Mouse (Mus musculus): Measurements from ENCODE around the gene Hoxc4. TPM values are rescaled to one million over a fixed set of nuclear protein-coding genes. Genes with fewer than 3 reads are reported as not detected.

Hoxc4 gene
- polyA plus RNA-seq, 1 experiment from 2014 or later, result 10.2 TPM

DNA sequence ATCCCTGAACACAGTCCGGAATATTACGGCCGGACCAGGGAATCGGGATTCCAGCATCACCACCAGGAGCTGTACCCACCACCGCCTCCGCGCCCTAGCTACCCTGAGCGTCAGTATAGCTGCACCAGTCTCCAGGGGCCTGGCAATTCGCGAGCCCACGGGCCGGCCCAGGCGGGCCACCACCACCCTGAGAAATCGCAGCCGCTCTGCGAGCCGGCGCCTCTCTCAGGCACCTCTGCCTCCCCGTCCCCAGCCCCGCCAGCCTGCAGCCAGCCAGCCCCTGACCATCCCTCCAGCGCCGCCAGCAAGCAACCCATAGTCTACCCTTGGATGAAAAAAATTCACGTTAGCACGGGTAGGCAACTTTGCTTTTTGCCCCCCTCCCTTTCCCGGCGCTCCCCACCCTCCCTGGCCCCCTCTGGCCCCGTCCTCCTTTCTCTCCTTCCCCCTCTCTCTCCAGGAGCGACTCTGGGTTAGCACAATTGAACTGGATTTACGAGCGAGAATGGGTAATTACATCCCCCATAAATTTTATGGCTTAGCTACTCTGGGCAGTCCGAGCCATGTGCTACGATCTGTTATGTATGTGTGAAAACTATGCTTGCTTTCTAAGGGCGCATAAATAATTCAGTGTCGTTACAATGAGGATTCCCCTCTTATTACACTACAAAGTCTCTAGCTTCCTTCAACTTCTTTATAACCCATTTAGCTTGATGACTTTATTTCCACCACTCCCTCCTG is 16.2 kb downstream of the Hoxc4 start:
- Histone ChIP-seq H3K36me3 (no peaks in the 10 kb centered on the region), H3K4me2 (peak overlapping the region; percentile 85), H3K4me3 (replicated peaks) (peak overlapping the region; percentile 49), H3K9me3 (replicated peaks) (no peaks in the 10 kb centered on the region), H3K4me1 (peaks cover 90% of the 10 kb centered on the region), H3K27ac (peak overlapping the region; percentile 93), H3K9ac (peak overlapping the region; percentile 54), H3K27me3 (peaks cover 72% of the 10 kb centered on the region)
- WGBS, result 1% methylated on average over 34 of the region's 34 CpGs
- ATAC-seq (replicated peaks; ENCODE audit: low FRiP score), result peak; percentile 88

DNA sequence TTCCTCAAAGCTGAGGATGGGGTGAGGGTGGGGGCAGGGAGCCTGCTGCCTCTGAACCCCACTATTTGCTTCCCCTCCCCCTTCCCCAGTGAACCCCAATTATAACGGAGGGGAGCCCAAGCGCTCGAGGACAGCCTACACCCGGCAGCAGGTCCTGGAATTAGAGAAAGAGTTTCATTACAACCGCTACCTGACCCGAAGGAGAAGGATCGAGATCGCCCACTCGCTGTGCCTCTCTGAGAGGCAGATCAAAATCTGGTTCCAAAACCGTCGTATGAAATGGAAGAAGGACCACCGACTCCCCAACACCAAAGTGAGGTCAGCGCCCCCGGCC is 16.8 kb downstream of the Hoxc4 start:
- H3K36me3 ChIP-seq, result no peaks in the 10 kb centered on the region
- peak overlapping the region; percentile 33 for H3K9ac ChIP-seq
- H3K27ac ChIP-seq, result peak overlapping the region; percentile 93
- peak overlapping the region; percentile 85 for H3K4me2 ChIP-seq
- H3K4me3 ChIP-seq (replicated peaks), result peak overlapping the region; percentile 49
- peaks cover 90% of the 10 kb centered on the region for H3K4me1 ChIP-seq
- no peak for ATAC-seq (replicated peaks; ENCODE audit: low FRiP score)
- H3K27me3 ChIP-seq, result peaks cover 72% of the 10 kb centered on the region
- no peaks in the 10 kb centered on the region for H3K9me3 ChIP-seq (replicated peaks)
- WGBS, result 3% methylated on average over 14 of the region's 14 CpGs

DNA sequence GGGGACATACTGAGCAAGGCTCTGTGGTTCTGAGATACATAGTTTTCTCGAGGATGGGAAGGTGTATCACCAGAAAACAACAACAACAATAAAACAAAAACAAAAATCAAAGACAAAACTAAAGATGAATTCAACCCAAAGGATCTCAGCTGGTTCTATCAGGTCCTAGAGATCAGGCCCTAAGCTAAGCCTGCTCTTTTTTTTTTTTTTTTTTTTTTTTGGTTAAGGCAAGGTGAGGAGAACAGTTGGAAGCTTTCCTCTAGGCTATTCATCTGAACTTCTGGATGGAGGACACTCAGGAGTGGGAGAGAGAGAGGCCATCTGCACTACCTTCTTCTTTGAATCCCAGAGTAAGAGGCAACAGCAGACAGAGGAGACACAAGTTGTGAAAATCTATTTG is 18.8 kb downstream of the Hoxc4 start:
- no peaks in the 10 kb centered on the region for H3K9me3 ChIP-seq (replicated peaks)
- peaks cover 74% of the 10 kb centered on the region for H3K27me3 ChIP-seq
- ATAC-seq (replicated peaks; ENCODE audit: low FRiP score), result no peak
- H3K27ac ChIP-seq, result no peak overlapping the region
- no peaks in the 10 kb centered on the region for H3K36me3 ChIP-seq
- H3K9ac ChIP-seq, result no peak overlapping the region
- H3K4me2 ChIP-seq, result no peak overlapping the region
- H3K4me1 ChIP-seq, result peaks cover 97% of the 10 kb centered on the region
- 30% methylated on average over 1 of the region's 1 CpGs for WGBS
- H3K4me3 ChIP-seq (replicated peaks), result no peak overlapping the region

DNA sequence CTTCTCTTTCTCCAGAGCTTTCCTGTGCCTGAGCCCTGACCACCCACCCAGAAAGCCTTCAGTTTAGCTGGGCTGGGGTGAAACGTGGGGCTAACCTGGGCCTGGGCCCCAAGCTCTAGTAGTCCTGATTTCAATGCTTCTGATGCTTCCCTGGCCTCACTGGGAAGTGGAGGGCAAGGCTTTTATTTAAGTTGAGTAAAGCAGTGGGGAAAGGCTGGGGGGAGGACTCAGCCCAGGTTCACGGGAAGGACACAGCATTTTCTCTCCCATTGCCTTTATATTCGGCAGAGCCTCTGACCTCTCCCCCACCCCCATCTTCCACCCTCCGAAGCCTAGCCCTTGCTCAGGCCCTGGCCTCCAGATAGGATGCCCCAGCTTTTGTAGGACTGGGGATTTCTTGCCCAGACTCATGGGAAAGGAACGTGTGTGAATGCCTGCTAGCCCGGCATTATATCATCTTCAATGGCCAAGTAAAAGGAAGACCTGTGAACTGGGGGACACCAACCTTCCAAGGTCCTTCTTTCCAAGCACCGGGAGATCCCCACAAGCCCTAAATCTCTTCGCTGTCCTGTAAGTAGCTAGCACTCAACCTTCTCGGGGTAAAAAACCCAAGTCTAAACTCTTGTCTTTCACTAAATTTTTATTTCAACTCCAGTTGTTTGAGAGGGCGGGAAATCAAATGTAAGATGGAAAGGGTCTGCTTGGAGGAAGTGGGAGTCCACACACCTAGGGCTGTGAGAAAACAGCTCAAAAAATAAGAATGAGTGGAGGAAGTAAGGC is 20.2 kb downstream of the Hoxc4 start:
- peaks cover 88% of the 10 kb centered on the region for H3K4me1 ChIP-seq
- ATAC-seq (replicated peaks; ENCODE audit: low FRiP score), result no peak
- WGBS, result 29% methylated on average over 10 of the region's 10 CpGs
- H3K9ac ChIP-seq, result no peak overlapping the region
- H3K27me3 ChIP-seq, result peaks cover 67% of the 10 kb centered on the region
- no peak overlapping the region for H3K4me3 ChIP-seq (replicated peaks)
- H3K9me3 ChIP-seq (replicated peaks), result no peaks in the 10 kb centered on the region
- peak overlapping the region; percentile 19 for H3K4me2 ChIP-seq
- no peaks in the 10 kb centered on the region for H3K36me3 ChIP-seq
- peak overlapping the region; percentile 54; the same call in 1 of the 2 replicates for H3K27ac ChIP-seq

DNA sequence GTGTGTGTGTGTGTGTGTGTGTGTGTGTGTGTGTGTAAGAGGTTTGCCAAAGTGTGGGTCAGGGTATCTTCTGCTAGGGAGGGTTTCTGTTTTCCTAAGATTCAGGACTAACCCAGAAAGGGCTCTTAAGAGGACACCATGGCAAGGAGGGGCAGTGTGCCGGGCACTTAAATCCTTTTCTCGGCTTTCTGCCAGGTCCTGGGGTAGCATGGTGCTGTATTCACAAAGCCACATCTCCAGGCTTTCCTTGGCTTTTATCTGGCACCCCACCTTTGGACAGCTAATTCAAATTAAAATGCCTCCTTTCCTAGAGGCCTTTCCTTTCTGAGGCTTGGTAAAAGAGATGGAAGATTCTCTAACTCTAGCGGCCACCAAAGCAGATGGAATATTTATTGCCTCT is 20.9 kb downstream of the Hoxc4 start:
- H3K36me3 ChIP-seq, result no peaks in the 10 kb centered on the region
- H3K4me3 ChIP-seq (replicated peaks), result no peak overlapping the region
- no peak for ATAC-seq (replicated peaks; ENCODE audit: low FRiP score)
- no peaks in the 10 kb centered on the region for H3K9me3 ChIP-seq (replicated peaks)
- no peak overlapping the region for H3K9ac ChIP-seq
- peak overlapping the region; percentile 28; the same call in 1 of the 2 replicates for H3K27ac ChIP-seq
- H3K4me1 ChIP-seq, result peaks cover 81% of the 10 kb centered on the region
- no peak overlapping the region for H3K4me2 ChIP-seq
- WGBS, result 17% methylated on average over 3 of the region's 3 CpGs
- H3K27me3 ChIP-seq, result peaks cover 63% of the 10 kb centered on the region

DNA sequence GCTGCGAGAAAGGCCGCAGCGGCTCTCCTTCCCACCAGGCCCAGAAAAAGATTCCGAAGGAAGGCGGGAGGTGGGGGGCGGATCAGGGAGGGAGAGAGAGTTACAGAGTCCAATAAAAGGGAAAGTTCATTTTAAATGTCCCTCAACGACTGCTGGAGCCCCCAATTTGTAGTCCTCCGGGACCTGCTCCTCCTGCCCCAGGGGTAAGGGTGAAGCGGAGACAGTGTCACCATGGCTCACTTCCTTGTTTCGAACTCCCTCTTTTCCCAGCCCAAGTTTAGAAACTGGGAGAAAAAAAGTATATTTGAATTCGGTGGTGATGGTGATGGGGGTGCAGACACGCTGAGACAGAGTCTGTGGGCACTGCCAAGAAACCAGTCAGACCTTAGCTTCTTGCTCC is 21.9 kb downstream of the Hoxc4 start:
- Histone ChIP-seq H3K4me1 (peaks cover 71% of the 10 kb centered on the region), H3K9ac (peak overlapping the region; percentile 22; the same call in 1 of the 2 replicates), H3K27ac (peak overlapping the region; percentile 68)

DNA sequence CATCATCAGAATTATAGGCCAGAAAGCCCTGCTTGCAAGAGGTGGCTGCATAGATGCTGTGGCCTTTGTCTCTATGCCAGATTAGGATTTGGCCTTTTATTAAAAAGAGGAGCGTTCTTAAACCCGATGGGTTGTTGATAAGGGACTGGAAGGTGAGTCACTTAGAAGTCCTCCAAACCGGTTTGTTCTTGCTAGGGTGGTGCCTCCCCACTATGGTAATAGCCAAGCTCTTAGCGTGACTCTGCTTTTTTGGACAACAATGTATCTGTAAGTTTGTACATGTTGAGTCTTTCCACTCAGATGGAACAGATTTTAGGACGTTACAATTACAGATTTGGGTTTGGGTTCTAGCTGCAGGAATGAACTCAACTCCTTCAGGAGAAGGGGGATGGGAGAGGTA is 22.9 kb downstream of the Hoxc4 start:
- Histone ChIP-seq H3K36me3 (no peaks in the 10 kb centered on the region), H3K9me3 (replicated peaks) (no peaks in the 10 kb centered on the region), H3K4me2 (no peak overlapping the region), H3K9ac (no peak overlapping the region), H3K27me3 (peaks cover 51% of the 10 kb centered on the region), H3K27ac (peak overlapping the region; percentile 68; the same call in 1 of the 2 replicates), H3K4me1 (peaks cover 61% of the 10 kb centered on the region), H3K4me3 (replicated peaks) (no peak overlapping the region)
- 33% methylated on average over 5 of the region's 5 CpGs for WGBS
- no peak for ATAC-seq (replicated peaks; ENCODE audit: low FRiP score)

More for the DNA sequence above, 21.9 kb downstream of the Hoxc4 start:
- H3K4me3 ChIP-seq (replicated peaks), result peak overlapping the region; percentile 15
- peak overlapping the region; percentile 49 for H3K4me2 ChIP-seq
- peaks cover 56% of the 10 kb centered on the region for H3K27me3 ChIP-seq
- no peaks in the 10 kb centered on the region for H3K9me3 ChIP-seq (replicated peaks)
- whole genome bisulfite sequencing, result 26% methylated on average over 12 of the region's 12 CpGs
- no peaks in the 10 kb centered on the region for H3K36me3 ChIP-seq
- no peak for ATAC-seq (replicated peaks; ENCODE audit: low FRiP score)

DNA sequence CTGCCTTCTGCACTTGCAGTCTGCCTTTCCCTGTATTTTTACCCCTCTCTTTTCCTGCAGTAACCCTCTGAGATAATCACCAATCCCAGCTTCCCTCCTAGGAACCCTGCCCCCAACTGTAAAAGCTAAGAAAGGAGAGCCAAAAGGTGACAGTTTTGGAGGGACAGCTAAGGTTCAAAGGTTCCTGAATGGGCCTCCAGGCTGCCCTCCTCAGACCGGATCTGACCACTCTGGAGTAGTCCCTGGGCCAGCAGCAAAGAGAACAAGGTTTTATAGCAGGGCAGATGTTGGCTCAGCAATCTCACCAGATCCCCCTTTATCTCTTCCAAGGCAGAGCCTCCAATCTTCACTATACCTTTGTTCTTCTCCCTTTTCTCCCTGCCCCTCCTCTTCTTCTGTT is 23.5 kb downstream of the Hoxc4 start:
- no peak overlapping the region for H3K4me2 ChIP-seq
- no peaks in the 10 kb centered on the region for H3K36me3 ChIP-seq
- H3K4me1 ChIP-seq, result peaks cover 56% of the 10 kb centered on the region
- no peak for ATAC-seq (replicated peaks; ENCODE audit: low FRiP score)
- peak overlapping the region; percentile 49; the same call in 1 of the 2 replicates for H3K27ac ChIP-seq
- H3K9me3 ChIP-seq (replicated peaks), result no peaks in the 10 kb centered on the region
- H3K4me3 ChIP-seq (replicated peaks), result no peak overlapping the region
- 7% methylated on average over 1 of the region's 1 CpGs for WGBS
- no peak overlapping the region for H3K9ac ChIP-seq
- peaks cover 45% of the 10 kb centered on the region for H3K27me3 ChIP-seq

DNA sequence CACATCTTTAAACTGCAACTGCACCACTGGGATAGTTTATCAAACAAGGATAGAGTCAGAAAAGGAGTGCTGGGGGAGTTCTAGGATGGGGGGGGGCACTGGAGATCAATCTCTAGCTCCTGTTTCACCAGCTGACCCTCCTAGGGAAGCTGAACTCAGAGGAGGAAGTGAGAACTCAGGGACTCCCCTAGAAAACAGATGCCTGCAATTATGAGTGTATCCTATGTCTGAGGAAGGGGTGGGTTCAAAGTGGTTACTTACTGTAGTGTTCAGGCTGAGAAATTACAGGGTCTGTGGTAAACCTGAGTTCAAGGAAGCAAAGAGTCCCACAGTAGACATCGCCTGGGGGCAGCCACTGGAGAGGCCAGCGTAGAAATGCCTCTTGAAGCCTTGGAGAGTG is 32.9 kb downstream of the Hoxc4 start:
- peak overlapping the region; percentile 48; the same call in 1 of the 2 replicates for H3K27ac ChIP-seq
- H3K9ac ChIP-seq, result no peak overlapping the region
- ATAC-seq (replicated peaks; ENCODE audit: low FRiP score), result peak; percentile 49; the same call in 1 of the 2 replicates
- H3K4me3 ChIP-seq (replicated peaks), result no peak overlapping the region
- H3K27me3 ChIP-seq, result peaks cover 2% of the 10 kb centered on the region; the same call in 1 of the 2 replicates
- peaks cover 34% of the 10 kb centered on the region for H3K4me1 ChIP-seq
- H3K4me2 ChIP-seq, result no peak overlapping the region
- WGBS, result 67% methylated on average over 2 of the region's 2 CpGs
- no peaks in the 10 kb centered on the region for H3K36me3 ChIP-seq
- H3K9me3 ChIP-seq (replicated peaks), result no peaks in the 10 kb centered on the region

DNA sequence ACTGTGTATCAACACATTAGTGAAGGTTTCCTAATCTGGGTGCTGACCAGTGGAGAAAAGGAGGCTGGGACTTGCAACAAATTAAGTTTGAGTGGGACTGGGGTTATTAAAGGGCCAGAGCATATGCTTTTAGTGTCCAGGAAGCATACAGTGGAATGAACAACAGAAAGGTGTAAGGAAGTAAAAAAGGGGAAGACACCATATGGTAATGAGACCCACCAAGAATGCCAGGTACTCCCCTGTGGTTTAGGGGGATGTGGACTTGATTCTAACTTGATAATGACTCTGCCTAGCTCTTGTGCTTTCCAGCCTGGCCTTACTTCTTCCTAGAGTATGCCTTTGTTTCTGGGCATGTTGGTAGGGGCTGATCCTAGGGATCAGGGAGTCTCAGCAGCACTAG is 34.5 kb downstream of the Hoxc4 start:
- peaks cover 3% of the 10 kb centered on the region; the same call in 1 of the 2 replicates for H3K27me3 ChIP-seq
- H3K4me1 ChIP-seq, result peaks cover 44% of the 10 kb centered on the region
- ATAC-seq (replicated peaks; ENCODE audit: low FRiP score), result no peak
- H3K4me3 ChIP-seq (replicated peaks), result no peak overlapping the region
- H3K27ac ChIP-seq, result no peak overlapping the region
- no peaks in the 10 kb centered on the region for H3K36me3 ChIP-seq
- H3K4me2 ChIP-seq, result no peak overlapping the region
- no peaks in the 10 kb centered on the region for H3K9me3 ChIP-seq (replicated peaks)
- no peak overlapping the region for H3K9ac ChIP-seq

DNA sequence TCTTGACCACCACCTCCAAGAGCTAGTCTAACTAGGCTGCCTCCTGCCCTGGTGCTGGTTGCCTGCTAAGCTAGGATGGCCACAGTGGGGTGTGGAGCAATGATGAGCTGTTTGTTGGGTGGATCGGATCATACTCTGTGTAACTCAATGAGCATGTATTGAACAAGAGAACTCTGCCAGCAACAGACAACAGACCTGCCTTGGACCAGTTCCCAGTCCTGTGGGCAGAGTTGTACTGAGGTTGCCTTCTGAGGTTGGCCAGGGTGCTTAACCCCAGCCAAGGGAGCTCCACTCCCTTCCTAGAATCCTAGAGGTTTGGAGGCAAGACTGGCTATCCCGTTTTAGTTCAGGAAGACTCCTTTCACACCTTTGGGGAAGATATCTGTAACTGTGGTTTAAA is 37.7 kb downstream of the Hoxc4 start:
- H3K36me3 ChIP-seq, result no peaks in the 10 kb centered on the region
- no peak overlapping the region for H3K4me2 ChIP-seq
- H3K4me1 ChIP-seq, result peaks cover 66% of the 10 kb centered on the region
- peaks cover 3% of the 10 kb centered on the region; the same call in 1 of the 2 replicates for H3K27me3 ChIP-seq
- whole genome bisulfite sequencing, result 49% methylated on average over 2 of the region's 2 CpGs
- no peaks in the 10 kb centered on the region for H3K9me3 ChIP-seq (replicated peaks)
- no peak overlapping the region for H3K4me3 ChIP-seq (replicated peaks)
- 0 out of 2 replicates have a peak overlapping the region, but pooled peaks have one; percentile 3 for H3K9ac ChIP-seq
- ATAC-seq (replicated peaks; ENCODE audit: low FRiP score), result no peak
- H3K27ac ChIP-seq, result no peak overlapping the region

DNA sequence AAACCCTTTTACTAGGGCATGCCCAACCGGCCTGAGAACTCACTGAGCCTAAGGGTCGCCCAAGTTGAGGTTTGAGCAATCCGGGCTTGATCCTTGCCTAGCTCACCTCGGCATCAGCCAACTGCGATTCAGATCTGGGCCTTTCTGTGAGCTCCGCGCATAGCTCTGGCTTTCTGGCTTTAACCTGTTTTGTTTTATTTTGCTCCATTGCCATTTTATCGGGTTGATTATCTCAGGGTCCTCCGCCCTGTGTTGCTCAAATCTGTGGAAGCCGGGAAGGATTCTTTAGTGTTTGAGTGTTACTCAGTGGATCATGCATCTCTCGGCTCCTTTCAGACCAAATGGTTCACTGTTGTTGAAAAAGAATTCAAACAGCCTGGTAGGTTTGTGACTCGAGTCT is 40.0 kb downstream of the Hoxc4 start:
- Histone ChIP-seq H3K27ac (peak overlapping the region; percentile 96), H3K4me2 (peak overlapping the region; percentile 64), H3K27me3 (peaks cover 3% of the 10 kb centered on the region; the same call in 1 of the 2 replicates), H3K9ac (peak overlapping the region; percentile 56), H3K4me3 (replicated peaks) (peak overlapping the region; percentile 41), H3K9me3 (replicated peaks) (no peaks in the 10 kb centered on the region), H3K36me3 (no peaks in the 10 kb centered on the region), H3K4me1 (peaks cover 75% of the 10 kb centered on the region)
- ATAC-seq (replicated peaks; ENCODE audit: low FRiP score), result no peak
- WGBS, result 8% methylated on average over 12 of the region's 12 CpGs
